Mouse (Mus musculus): ENCODE results near the gene Hoxc5. TPM values are rescaled to one million over a fixed set of nuclear protein-coding genes. Genes with fewer than 3 reads are reported as not detected.

The Hoxc5 gene
- polyA plus RNA-seq, 2 experiments: 0.06 TPM; not detected in 1

DNA sequence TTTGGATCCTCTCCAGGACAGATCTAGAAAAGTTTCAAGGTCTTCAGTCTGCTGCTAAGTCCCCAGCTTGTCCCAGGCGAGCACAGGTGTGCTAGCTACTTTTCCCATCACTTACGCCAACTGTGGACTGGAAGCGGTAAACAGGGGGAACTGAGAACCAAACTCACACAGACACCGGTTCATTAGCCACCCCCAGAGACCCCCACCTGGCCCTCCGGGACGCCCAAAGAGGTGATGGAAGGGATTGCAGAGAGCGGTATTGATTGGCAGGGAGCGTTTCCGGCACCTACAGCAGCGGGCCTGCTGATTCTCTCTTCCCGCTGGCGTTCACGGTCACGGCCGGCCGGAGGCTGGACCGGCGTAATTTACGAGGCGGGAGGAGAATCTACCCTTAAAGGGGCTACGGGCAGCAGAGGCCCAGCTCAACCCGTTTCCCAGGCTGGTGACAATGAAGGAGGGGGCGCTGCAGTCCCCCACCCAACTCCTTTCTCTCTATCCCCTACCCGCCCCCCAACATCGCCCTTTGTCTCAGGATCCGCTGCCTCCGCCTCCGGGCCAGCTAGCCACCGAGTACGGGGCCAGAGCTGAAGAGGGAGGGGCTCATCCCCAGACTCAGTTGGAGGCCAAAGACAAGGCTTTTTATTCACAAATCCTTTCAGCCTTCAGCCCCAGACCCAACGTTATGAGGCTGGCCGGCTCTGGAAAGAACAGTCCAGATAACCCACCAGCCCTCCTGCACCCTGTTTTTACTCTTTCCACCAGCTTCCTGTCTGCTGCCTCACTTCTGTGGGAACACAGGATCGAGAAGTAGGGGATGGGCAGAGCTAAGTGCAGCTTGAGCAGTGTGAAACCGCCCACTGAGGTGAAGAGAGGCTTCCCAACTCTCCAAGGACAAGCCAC lies 27.7 kb upstream of the Hoxc5 start:
- 3% methylated on average over 34 of the region's 34 CpGs for WGBS (ENCODE audit: insufficient replicate concordance)
- Histone ChIP-seq H3K9ac (replicated peaks) (no peak overlapping the region), H3K4me1 (replicated peaks; ENCODE audit: control insufficient read depth in 2 of 2, insufficient read depth in 2 of 2, low read length in 1 of 2) (no peaks in the 10 kb centered on the region), H3K4me2 (ENCODE audit: low read depth) (no peak overlapping the region), H3K27me3 (ENCODE audit: control insufficient read depth, insufficient read depth, low read length) (peaks cover 100% of the 10 kb centered on the region), H3K36me3 (replicated peaks; ENCODE audit: control insufficient read depth, insufficient read depth, low read depth) (no peaks in the 10 kb centered on the region), H3K9me3 (ENCODE audit: control insufficient read depth, low read length) (no peaks in the 10 kb centered on the region), H3K4me3 (ENCODE audit: insufficient read depth in 1 of 2, low read depth in 2 of 2, low read length in 2 of 2) (no peak overlapping the region), H3K27ac (no peak overlapping the region)
- DNase-seq (ENCODE audit: low read depth in 3 of 3, low spot score in 3 of 3) (no peak), ATAC-seq (ENCODE audit: insufficient read depth) (no peak)
- TF ChIP-seq EP300 (IDR thresholded peaks at IDR 0.05; ENCODE audit: low read depth) (no peak), CTCF (IDR thresholded peaks at IDR 0.05; ENCODE audit: low read depth) (no peak)

DNA sequence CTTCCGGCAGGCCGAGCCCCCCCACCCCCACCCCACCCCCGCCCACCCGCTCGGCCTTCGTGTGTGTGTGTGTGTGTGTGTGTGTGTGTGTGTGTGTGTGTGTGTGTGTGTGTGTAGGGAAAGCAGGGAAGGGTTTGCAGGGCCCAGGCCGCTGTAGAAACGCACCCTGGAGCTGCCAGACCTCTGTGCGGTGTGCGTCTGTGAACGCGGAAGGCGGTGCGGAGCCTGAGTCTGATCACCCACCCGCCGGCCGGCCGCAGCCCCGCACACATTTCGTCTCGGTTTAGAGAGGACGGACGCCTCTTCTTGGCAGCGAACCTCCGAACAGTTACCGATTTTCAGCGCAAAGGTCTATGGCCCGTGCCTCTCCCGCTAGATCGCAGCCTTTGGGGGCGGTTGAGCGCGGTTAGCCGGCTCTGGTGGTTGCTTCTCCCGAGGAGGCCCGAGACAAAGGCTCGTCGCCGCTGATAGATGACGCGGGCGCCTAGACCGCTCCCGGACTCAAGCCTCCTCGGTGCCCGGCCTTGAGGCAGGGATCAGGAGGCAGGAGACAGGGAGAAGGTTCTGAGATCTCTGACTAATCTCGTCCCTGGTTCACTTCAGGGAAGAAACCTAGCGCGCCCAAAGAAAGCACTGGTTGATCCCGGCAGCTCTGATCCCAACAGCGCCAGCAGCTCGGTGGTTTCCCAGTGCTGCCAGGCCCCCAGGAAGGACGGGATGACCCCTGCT lies 24.3 kb upstream of the Hoxc5 start:
- ATAC-seq (ENCODE audit: insufficient read depth): no peak
- Histone ChIP-seq H3K36me3 (replicated peaks; ENCODE audit: control insufficient read depth, insufficient read depth, low read depth) (no peaks in the 10 kb centered on the region), H3K4me1 (replicated peaks; ENCODE audit: control insufficient read depth in 2 of 2, insufficient read depth in 2 of 2, low read length in 1 of 2) (no peaks in the 10 kb centered on the region), H3K4me3 (ENCODE audit: insufficient read depth in 1 of 2, low read depth in 2 of 2, low read length in 2 of 2) (no peak overlapping the region), H3K9me3 (ENCODE audit: control insufficient read depth, low read length) (no peaks in the 10 kb centered on the region), H3K27me3 (ENCODE audit: control insufficient read depth, insufficient read depth, low read length) (peaks cover 99% of the 10 kb centered on the region), H3K27ac (no peak overlapping the region), H3K9ac (replicated peaks) (no peak overlapping the region), H3K4me2 (ENCODE audit: low read depth) (no peak overlapping the region)
- WGBS (ENCODE audit: insufficient replicate concordance): under 1% methylated on average over 53 of the region's 53 CpGs
- no peak for DNase-seq (ENCODE audit: low read depth in 3 of 3, low spot score in 3 of 3)
- TF ChIP-seq EP300 (IDR thresholded peaks at IDR 0.05; ENCODE audit: low read depth) (no peak), CTCF (IDR thresholded peaks at IDR 0.05; ENCODE audit: low read depth) (peak; percentile 27; the same call in 1 of the 2 replicates)

DNA sequence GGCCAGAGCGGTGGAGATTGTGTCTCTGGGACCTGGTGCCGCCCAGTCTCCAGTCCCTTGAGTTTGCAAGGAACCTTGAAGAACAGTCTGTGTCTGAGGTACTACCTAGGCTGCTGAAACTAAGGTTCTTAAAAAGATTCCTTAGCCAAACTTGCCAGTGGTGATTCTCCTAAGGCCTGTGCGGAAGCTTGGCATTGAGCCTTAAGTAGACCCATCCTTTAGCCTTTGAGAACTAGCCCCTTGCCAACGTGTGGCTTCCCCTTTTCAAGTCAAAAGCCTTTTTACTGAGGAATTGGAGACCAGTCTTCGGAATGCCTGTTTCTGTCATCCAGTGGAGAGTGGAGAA lies 23.8 kb upstream of the Hoxc5 start:
- no peak for TF ChIP-seq EP300 (IDR thresholded peaks at IDR 0.05; ENCODE audit: low read depth)
- TF ChIP-seq CTCF (IDR thresholded peaks at IDR 0.05; ENCODE audit: low read depth): no peak
- under 1% methylated on average over 5 of the region's 5 CpGs for WGBS (ENCODE audit: insufficient replicate concordance)
- Histone ChIP-seq H3K9ac (replicated peaks) (no peak overlapping the region), H3K9me3 (ENCODE audit: control insufficient read depth, low read length) (no peaks in the 10 kb centered on the region), H3K4me3 (ENCODE audit: insufficient read depth in 1 of 2, low read depth in 2 of 2, low read length in 2 of 2) (no peak overlapping the region), H3K36me3 (replicated peaks; ENCODE audit: control insufficient read depth, insufficient read depth, low read depth) (no peaks in the 10 kb centered on the region), H3K4me1 (replicated peaks; ENCODE audit: control insufficient read depth in 2 of 2, insufficient read depth in 2 of 2, low read length in 1 of 2) (no peaks in the 10 kb centered on the region), H3K27ac (no peak overlapping the region), H3K4me2 (ENCODE audit: low read depth) (no peak overlapping the region), H3K27me3 (ENCODE audit: control insufficient read depth, insufficient read depth, low read length) (peaks cover 99% of the 10 kb centered on the region)
- DNase-seq (ENCODE audit: low read depth in 3 of 3, low spot score in 3 of 3) (no peak), ATAC-seq (ENCODE audit: insufficient read depth) (no peak)

DNA sequence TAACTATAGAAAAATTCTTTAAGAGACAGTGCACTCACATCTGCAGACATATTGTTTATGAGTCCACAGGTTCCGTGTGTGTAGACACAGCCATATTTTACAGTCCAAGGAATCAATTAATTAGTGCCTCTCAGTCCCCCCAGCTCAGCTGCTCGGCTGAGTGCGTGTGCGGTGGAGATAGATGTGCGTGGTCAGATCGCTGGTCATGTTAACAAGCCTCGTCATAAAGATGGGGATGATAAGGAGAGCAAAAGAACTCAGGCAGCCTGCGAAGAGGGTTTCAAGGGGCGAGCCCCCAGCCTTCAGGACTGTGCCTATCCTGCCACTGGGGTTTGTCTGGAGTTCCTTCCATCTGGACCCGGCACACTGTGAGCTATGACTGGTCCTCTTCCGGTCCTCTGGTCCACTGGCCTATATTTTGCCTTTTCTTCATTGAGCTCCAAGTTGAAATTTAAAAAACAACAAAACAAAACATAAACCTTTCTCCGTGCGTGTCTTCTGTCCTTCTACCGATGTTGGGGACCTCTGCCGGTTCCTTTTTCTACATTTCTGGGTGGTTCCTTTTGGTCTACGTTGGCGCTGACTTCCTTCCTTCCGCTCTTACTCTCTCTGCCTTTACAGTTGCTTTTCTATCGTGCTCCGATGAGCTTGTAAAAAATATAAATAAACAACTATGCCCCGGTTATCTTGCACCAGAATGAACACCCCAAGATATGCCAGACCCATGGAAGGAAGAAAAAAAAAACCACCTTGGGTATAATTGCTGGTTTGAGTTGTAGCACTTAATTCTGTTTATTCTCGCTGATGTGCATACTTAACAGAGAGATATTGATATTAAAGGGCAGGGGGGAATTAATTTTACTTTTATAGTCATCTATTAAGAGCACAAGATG lies 21.8 kb upstream of the Hoxc5 start:
- Histone ChIP-seq H3K4me2 (ENCODE audit: low read depth) (no peak overlapping the region), H3K4me1 (replicated peaks; ENCODE audit: control insufficient read depth in 2 of 2, insufficient read depth in 2 of 2, low read length in 1 of 2) (no peaks in the 10 kb centered on the region), H3K27ac (no peak overlapping the region), H3K36me3 (replicated peaks; ENCODE audit: control insufficient read depth, insufficient read depth, low read depth) (no peaks in the 10 kb centered on the region), H3K9ac (replicated peaks) (no peak overlapping the region), H3K4me3 (ENCODE audit: insufficient read depth in 1 of 2, low read depth in 2 of 2, low read length in 2 of 2) (no peak overlapping the region), H3K27me3 (ENCODE audit: control insufficient read depth, insufficient read depth, low read length) (peaks cover 98% of the 10 kb centered on the region), H3K9me3 (ENCODE audit: control insufficient read depth, low read length) (no peaks in the 10 kb centered on the region)
- WGBS (ENCODE audit: insufficient replicate concordance): 7% methylated on average over 22 of the region's 22 CpGs
- DNase-seq (ENCODE audit: low read depth in 3 of 3, low spot score in 3 of 3) (no peak), ATAC-seq (ENCODE audit: insufficient read depth) (no peak)
- no peak for TF ChIP-seq CTCF (IDR thresholded peaks at IDR 0.05; ENCODE audit: low read depth)
- no peak for TF ChIP-seq EP300 (IDR thresholded peaks at IDR 0.05; ENCODE audit: low read depth)
